ENCODE assay signal across 23 mouse cellular contexts in the genomic region with DNA sequence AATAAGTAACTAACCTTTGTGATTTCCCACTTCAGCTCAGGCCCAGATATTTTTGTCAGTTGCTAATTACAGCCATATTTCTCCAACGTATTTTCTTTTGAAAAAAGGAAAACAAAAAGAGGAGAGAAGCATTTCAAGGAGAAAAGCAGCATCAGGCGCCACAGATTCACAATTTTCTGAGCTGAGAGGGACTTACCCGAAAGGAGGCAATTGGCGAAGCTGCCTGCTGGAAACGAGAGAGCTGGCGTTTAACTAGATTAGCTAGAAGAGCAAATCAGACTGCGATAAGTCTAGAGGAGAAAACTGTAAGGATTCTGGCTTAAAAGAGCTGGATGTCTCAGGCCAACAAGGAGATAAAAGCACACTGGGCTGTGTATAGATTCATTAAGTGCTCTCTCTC.
A peak's percentile ranks its signal among the peaks of the same experiment; 100 is the strongest.
DNase-seq lines count a peak whose midpoint lies in the region; ATAC-seq lines count a peak whose summit lies in the region.
"Had no signal": no experiment of that assay in that cellular context is flagged by ENCODE, and none has a peak within 500 bp of the region (broad histone marks: within the 10 kb centered on the region; RNA-seq: fewer than 3 reads in every experiment).

No protein-coding gene starts in this region.

- no peaks in the 10 kb centered on the region for H3K27me3 ChIP-seq in limb, embryonic 12.5 days
- H3K27me3 ChIP-seq in limb, embryonic 10.5 days (ENCODE audit: low read depth, poor library complexity, severe bottlenecking): no peaks in the 10 kb centered on the region
- H3K27me3 ChIP-seq: embryonic facial prominence, embryonic 13.5 days; limb, embryonic 15.5 days; neural tube, embryonic 15.5 days; Patski; stomach, embryonic 15.5 days had no signal

- peaks cover 4% of the 10 kb centered on the region; the same call in 1 of the 2 replicates for H3K4me1 ChIP-seq in limb, embryonic 12.5 days (replicated peaks)
- H3K4me1 ChIP-seq in limb, embryonic 10.5 days: peaks cover 12% of the 10 kb centered on the region
- H3K4me1 ChIP-seq: limb, embryonic 15.5 days; neural tube, embryonic 15.5 days; stomach, embryonic 15.5 days had no signal

- peak; percentile 91 for ATAC-seq in frontal cortex, adult (ENCODE audit: low TSS enrichment)
- no peak for ATAC-seq in limb, embryonic 12.5 days (ENCODE audit: insufficient number of reproducible peaks, insufficient read depth, low FRiP score, low TSS enrichment, low read depth)
- ATAC-seq: hindbrain, embryonic 16.5 days; intestine, embryonic 16.5 days; Patski had no signal

- no peaks in the 10 kb centered on the region for H3K36me3 ChIP-seq in limb, embryonic 12.5 days
- no peaks in the 10 kb centered on the region for H3K36me3 ChIP-seq in limb, embryonic 10.5 days
- H3K36me3 ChIP-seq: embryonic facial prominence, embryonic 13.5 days; limb, embryonic 15.5 days; neural tube, embryonic 15.5 days; stomach, embryonic 15.5 days had no signal

- H3K27ac ChIP-seq in limb, embryonic 12.5 days: 0 out of 2 replicates have a peak overlapping the region, but pooled peaks have one; percentile 17
- H3K27ac ChIP-seq in limb, embryonic 10.5 days: no peak overlapping the region
- H3K27ac ChIP-seq: embryonic facial prominence, embryonic 13.5 days; limb, embryonic 15.5 days; liver, embryonic 14.5 days; neural tube, embryonic 15.5 days; stomach, embryonic 15.5 days had no signal

- DNase-seq in frontal cortex, postnatal 10 days (ENCODE audit: low spot score in 2 of 2): no peak
- no peak for DNase-seq in limb, embryonic 10.5 days (ENCODE audit: low spot score)
- DNase-seq in brain, adult 2 months (ENCODE audit: low read depth, low spot score): peak; percentile 39
- peak; percentile 8 for DNase-seq in right cerebral cortex, postnatal 14 days
- no peak for DNase-seq in ovary, postnatal 10 days (ENCODE audit: low spot score)
- DNase-seq in heart, adult 8-10 months (ENCODE audit: low spot score): no peak
- DNase-seq: cerebellum, adult 2 months; cerebellum, postnatal 25 days; kidney, adult 9 months; kidney, postnatal 14 days; lung, embryonic 14.5 days; thymus, adult 18-20 months; thymus, postnatal 36 days had no signal

- WGBS in limb, embryonic 12.5 days: 36% methylated on average over 7 of the region's 7 CpGs
- WGBS in limb, embryonic 10.5 days: 64% methylated on average over 7 of the region's 7 CpGs

- H3K9me3 ChIP-seq in limb, embryonic 12.5 days: no peaks in the 10 kb centered on the region
- no peaks in the 10 kb centered on the region for H3K9me3 ChIP-seq in limb, embryonic 10.5 days (replicated peaks)
- H3K9me3 ChIP-seq: embryonic facial prominence, embryonic 13.5 days; limb, embryonic 15.5 days; neural tube, embryonic 15.5 days; stomach, embryonic 15.5 days had no signal

- no peak overlapping the region for H3K4me2 ChIP-seq in limb, embryonic 12.5 days
- H3K4me2 ChIP-seq: embryonic facial prominence, embryonic 13.5 days; limb, embryonic 15.5 days; lung, embryonic 14.5 days; neural tube, embryonic 15.5 days; stomach, embryonic 15.5 days had no signal

- H3K9ac ChIP-seq in limb, embryonic 12.5 days (replicated peaks): no peak overlapping the region
- H3K9ac ChIP-seq: embryonic facial prominence, embryonic 13.5 days; limb, embryonic 15.5 days; liver, embryonic 14.5 days; lung, embryonic 14.5 days; neural tube, embryonic 15.5 days; stomach, embryonic 15.5 days had no signal

- H3K4me3 ChIP-seq in limb, embryonic 12.5 days (replicated peaks): no peak overlapping the region
- H3K4me3 ChIP-seq in limb, embryonic 10.5 days: no peak overlapping the region
- H3K4me3 ChIP-seq: embryonic facial prominence, embryonic 13.5 days; limb, embryonic 15.5 days; neural tube, embryonic 15.5 days; stomach, embryonic 15.5 days had no signal

Comparison
In these comparisons a context has a peak if more than half of its experiments do, and no peak if none do; other contexts are left out.
1. DNase-seq: peak in brain, adult 2 months (single experiment) and right cerebral cortex, postnatal 14 days (single experiment); none in frontal cortex, postnatal 10 days (0 of 2), limb, embryonic 10.5 days (single experiment), ovary, postnatal 10 days (single experiment) and heart, adult 8-10 months (single experiment).